24 mouse cellular contexts compared by ENCODE assay signal in genomic region chr13:93458616-93459015, GRCm38 (mm10). TPM values are rescaled to one million over a fixed set of nuclear protein-coding genes. Genes with fewer than 3 reads are reported as not detected.
DNase-seq lines count a peak whose midpoint lies in the region; ATAC-seq lines count a peak whose summit lies in the region.
"Had no signal": no experiment of that assay in that cellular context is flagged by ENCODE, and none has a peak within 500 bp of the region (broad histone marks: within the 10 kb centered on the region; RNA-seq: fewer than 3 reads in every experiment).

No protein-coding gene starts in this region.

- no peak overlapping the region for H3K4me3 ChIP-seq in heart, embryonic 11.5 days (ENCODE audit: low read depth, low read length)
- no peak overlapping the region for H3K4me3 ChIP-seq in heart, embryonic 16.5 days (ENCODE audit: low read length)
- H3K4me3 ChIP-seq in forebrain, embryonic 15.5 days = no peak overlapping the region
- no peak overlapping the region for H3K4me3 ChIP-seq in intestine, embryonic 16.5 days (ENCODE audit: low read length)
- H3K4me3 ChIP-seq: embryonic facial prominence, embryonic 12.5 days; forebrain, embryonic 12.5 days; hindbrain, embryonic 15.5 days; intestine, embryonic 15.5 days; kidney, embryonic 15.5 days; limb, embryonic 10.5 days; liver, embryonic 15.5 days; neural tube, embryonic 15.5 days had no signal

- H3K9ac ChIP-seq in heart, embryonic 11.5 days (ENCODE audit: low read depth, low read length) = no peak overlapping the region
- no peak overlapping the region for H3K9ac ChIP-seq in heart, embryonic 16.5 days (ENCODE audit: low read length)
- H3K9ac ChIP-seq in forebrain, embryonic 15.5 days (replicated peaks) = no peak overlapping the region
- no peak overlapping the region for H3K9ac ChIP-seq in intestine, embryonic 16.5 days (ENCODE audit: low read depth, low read length)
- H3K9ac ChIP-seq: embryonic facial prominence, embryonic 12.5 days; forebrain, embryonic 12.5 days; hindbrain, embryonic 15.5 days; intestine, embryonic 15.5 days; kidney, embryonic 15.5 days; liver, embryonic 15.5 days; neural tube, embryonic 15.5 days had no signal

- H3K4me1 ChIP-seq in heart, embryonic 11.5 days (ENCODE audit: control insufficient read depth, insufficient read depth, low read length) = no peaks in the 10 kb centered on the region
- no peaks in the 10 kb centered on the region; the same call in 1 of the 2 replicates for H3K4me1 ChIP-seq in heart, embryonic 16.5 days (ENCODE audit: control insufficient read depth, insufficient read depth, low read length)
- H3K4me1 ChIP-seq in forebrain, embryonic 15.5 days = 0 out of 2 replicates have a peak, but pooled peaks cover 4% of the 10 kb centered on the region
- H3K4me1 ChIP-seq in intestine, embryonic 16.5 days (ENCODE audit: control insufficient read depth, insufficient read depth, low read length) = no peaks in the 10 kb centered on the region
- H3K4me1 ChIP-seq: embryonic facial prominence, embryonic 12.5 days; forebrain, embryonic 12.5 days; hindbrain, embryonic 15.5 days; intestine, embryonic 15.5 days; kidney, embryonic 15.5 days; limb, embryonic 10.5 days; liver, embryonic 15.5 days; neural tube, embryonic 15.5 days had no signal

- no peak overlapping the region for H3K27ac ChIP-seq in heart, embryonic 11.5 days (ENCODE audit: low read depth, low read length)
- H3K27ac ChIP-seq in heart, embryonic 16.5 days (ENCODE audit: low read length) = peak overlapping the region; percentile 34; the same call in 1 of the 2 replicates
- no peak overlapping the region for H3K27ac ChIP-seq in forebrain, embryonic 15.5 days (replicated peaks)
- H3K27ac ChIP-seq in intestine, embryonic 16.5 days (ENCODE audit: low read length) = no peak overlapping the region
- H3K27ac ChIP-seq: embryonic facial prominence, embryonic 12.5 days; forebrain, embryonic 12.5 days; hindbrain, embryonic 15.5 days; intestine, embryonic 15.5 days; kidney, embryonic 15.5 days; limb, embryonic 10.5 days; liver, embryonic 15.5 days; neural tube, embryonic 15.5 days had no signal

- no peaks in the 10 kb centered on the region for H3K9me3 ChIP-seq in heart, embryonic 11.5 days (replicated peaks; ENCODE audit: control insufficient read depth, low read length)
- H3K9me3 ChIP-seq in heart, embryonic 16.5 days (replicated peaks; ENCODE audit: control insufficient read depth, low read length) = no peaks in the 10 kb centered on the region
- H3K9me3 ChIP-seq in forebrain, embryonic 15.5 days = no peaks in the 10 kb centered on the region
- no peaks in the 10 kb centered on the region for H3K9me3 ChIP-seq in intestine, embryonic 16.5 days (ENCODE audit: control insufficient read depth, low read length)
- H3K9me3 ChIP-seq: embryonic facial prominence, embryonic 12.5 days; forebrain, embryonic 12.5 days; hindbrain, embryonic 15.5 days; intestine, embryonic 15.5 days; kidney, embryonic 15.5 days; limb, embryonic 10.5 days; liver, embryonic 15.5 days; neural tube, embryonic 15.5 days had no signal

- WGBS in heart, embryonic 11.5 days (ENCODE audit: insufficient replicate concordance) = 52% methylated on average over 4 of the region's 4 CpGs
- WGBS in heart, embryonic 16.5 days = 45% methylated on average over 4 of the region's 4 CpGs
- 78% methylated on average over 4 of the region's 4 CpGs for WGBS in forebrain, embryonic 15.5 days
- 83% methylated on average over 4 of the region's 4 CpGs for WGBS in intestine, embryonic 16.5 days

- peak; percentile 41 to 53 for DNase-seq in heart, adult 18-20 months
- DNase-seq in MN1 (ENCODE audit: low spot score) = peak; percentile 18
- DNase-seq in heart, adult 9 months (ENCODE audit: low spot score in 2 of 2) = peak; percentile 21 to 26
- no peak for DNase-seq in T-cell, adult 2 months (ENCODE audit: low spot score)
- DNase-seq: adrenal gland, adult 2 months; cerebellum, adult 18-20 months; cerebellum, postnatal 14 days; gastrocnemius, postnatal 14 days; liver; right cerebral cortex, adult 18-20 months had no signal

- peaks cover 6% of the 10 kb centered on the region; the same call in 1 of the 2 replicates for H3K36me3 ChIP-seq in heart, embryonic 11.5 days (ENCODE audit: control insufficient read depth, insufficient read depth, low read length)
- H3K36me3 ChIP-seq in heart, embryonic 16.5 days (ENCODE audit: control insufficient read depth, insufficient read depth) = peaks cover 22% of the 10 kb centered on the region
- peaks cover 22% of the 10 kb centered on the region; the same call in 1 of the 2 replicates for H3K36me3 ChIP-seq in forebrain, embryonic 15.5 days
- H3K36me3 ChIP-seq in intestine, embryonic 16.5 days (ENCODE audit: control insufficient read depth, insufficient read depth, low read length) = peaks cover 2% of the 10 kb centered on the region; the same call in 1 of the 2 replicates
- H3K36me3 ChIP-seq: intestine, embryonic 15.5 days had no signal

- H3K4me2 ChIP-seq in heart, embryonic 11.5 days = no peak overlapping the region
- H3K4me2 ChIP-seq in heart, embryonic 16.5 days (ENCODE audit: low read depth, low read length) = no peak overlapping the region
- H3K4me2 ChIP-seq in forebrain, embryonic 15.5 days (replicated peaks) = no peak overlapping the region
- no peak overlapping the region for H3K4me2 ChIP-seq in intestine, embryonic 16.5 days (ENCODE audit: low read depth, low read length)
- H3K4me2 ChIP-seq: embryonic facial prominence, embryonic 12.5 days; forebrain, embryonic 12.5 days; hindbrain, embryonic 15.5 days; intestine, embryonic 15.5 days; kidney, embryonic 15.5 days; liver, embryonic 15.5 days; midbrain, embryonic 11.5 days; neural tube, embryonic 15.5 days had no signal

- no peak for ATAC-seq in heart, embryonic 11.5 days (replicated peaks; ENCODE audit: insufficient number of reproducible peaks, low FRiP score, low TSS enrichment)
- no peak; the same call in 1 of the 2 replicates for ATAC-seq in heart, embryonic 16.5 days (replicated peaks; ENCODE audit: extremely low read depth, insufficient read depth, low FRiP score)
- no peak for ATAC-seq in forebrain, embryonic 15.5 days (replicated peaks)
- ATAC-seq in intestine, embryonic 16.5 days = no peak
- ATAC-seq: intestine, embryonic 15.5 days; Patski had no signal

- no peaks in the 10 kb centered on the region for H3K27me3 ChIP-seq in heart, embryonic 11.5 days (ENCODE audit: control insufficient read depth, insufficient read depth, low read length)
- H3K27me3 ChIP-seq in heart, embryonic 16.5 days (ENCODE audit: control insufficient read depth, insufficient read depth, low read length) = no peaks in the 10 kb centered on the region
- no peaks in the 10 kb centered on the region for H3K27me3 ChIP-seq in forebrain, embryonic 15.5 days
- H3K27me3 ChIP-seq in intestine, embryonic 16.5 days (replicated peaks; ENCODE audit: control insufficient read depth, insufficient read depth, low read length) = no peaks in the 10 kb centered on the region
- H3K27me3 ChIP-seq: embryonic facial prominence, embryonic 12.5 days; forebrain, embryonic 12.5 days; hindbrain, embryonic 15.5 days; intestine, embryonic 15.5 days; kidney, embryonic 15.5 days; liver, embryonic 15.5 days; neural tube, embryonic 15.5 days; Patski had no signal

RNA-seq across cellular contexts. Expression of gene Jmy, which starts 41.0 kb away (rescaled TPM):
- 10 to 100 TPM; 45.2 to 47.8 TPM for total RNA-seq in heart, adult 18-20 months (2021)
- 3.3 and 5.8 TPM in 2 replicates for polyA plus RNA-seq in heart, embryonic 11.5 days (2014; fragmentation: Nextera tagmentation; extraction: Ambion mirVana)
- polyA plus RNA-seq in heart, embryonic 16.5 days (2015; fragmentation: Nextera tagmentation; extraction: Ambion mirVana) = 3.7 and 5.8 TPM in 2 replicates
- polyA plus RNA-seq in forebrain, embryonic 15.5 days (2015; fragmentation: Nextera tagmentation; extraction: Ambion mirVana) = 9.8 and 10.9 TPM in 2 replicates
- 1.9 and 2.2 TPM in 2 replicates for polyA plus RNA-seq in intestine, embryonic 16.5 days (2015; fragmentation: Nextera tagmentation; extraction: Ambion mirVana)
